Mouse (Mus musculus) common myeloid progenitor, adult 5-6 weeks (primary cell): Measurements from ENCODE around the gene Adcy10. TPM values are rescaled to one million over a fixed set of nuclear protein-coding genes. Genes with fewer than 3 reads are reported as not detected.

Experiments
- total RNA-seq: library from RNA; stranded (forward); fragments of 200-1000, 187-1606 nt; gene quantifications from 2 replicates; pipeline ENCODE4 v1.2.3, GENCODE M21; 2017

Adcy10 gene
- total RNA-seq, 1 experiment from 2014 or later = not detected

Other genes with a start within 250 kb of the Adcy10 start
- 79.0 and 80.1 TPM in 2 replicates for gene Tiprl, start 248.2 kb upstream of the Adcy10 start, total RNA-seq
- gene Gpr161, start 189.4 kb upstream of the Adcy10 start, total RNA-seq = 0.64 and 1.1 TPM in 2 replicates
- gene Dcaf6, start 24.7 kb upstream of the Adcy10 start, total RNA-seq = 13.2 and 14.7 TPM in 2 replicates
- gene Mpc2, start 24.5 kb upstream of the Adcy10 start, total RNA-seq = 63.1 and 72.4 TPM in 2 replicates
- 2.0 and 9.5 TPM in 2 replicates for gene Mpzl1, start 149.4 kb downstream of the Adcy10 start, total RNA-seq
- 83.0 and 83.6 TPM in 2 replicates for gene Rcsd1, start 224.6 kb downstream of the Adcy10 start, total RNA-seq